Mouse (Mus musculus) testis, adult 2 months (tissue): ENCODE results near the gene Tubb2a.

Source experiments
- CTCF ChIP-seq: fragments of 200-500 bp; IDR thresholded peaks from 2 replicates; pipeline ENCODE4 v1.5.1; 2012; ENCODE audit warnings: low read depth, mild to moderate bottlenecking, inconsistent platforms, low read length, moderate library complexity; ENCODE audit not compliant: control insufficient read depth, insufficient read depth, insufficient replicate concordance
- POLR2A ChIP-seq: fragments of 200-500 bp; IDR thresholded peaks from 2 replicates; pipeline ENCODE4 v1.6.1; 2012; ENCODE audit warnings: low read depth, mild to moderate bottlenecking, inconsistent platforms, low read length, moderate library complexity; ENCODE audit not compliant: control insufficient read depth

DNA sequence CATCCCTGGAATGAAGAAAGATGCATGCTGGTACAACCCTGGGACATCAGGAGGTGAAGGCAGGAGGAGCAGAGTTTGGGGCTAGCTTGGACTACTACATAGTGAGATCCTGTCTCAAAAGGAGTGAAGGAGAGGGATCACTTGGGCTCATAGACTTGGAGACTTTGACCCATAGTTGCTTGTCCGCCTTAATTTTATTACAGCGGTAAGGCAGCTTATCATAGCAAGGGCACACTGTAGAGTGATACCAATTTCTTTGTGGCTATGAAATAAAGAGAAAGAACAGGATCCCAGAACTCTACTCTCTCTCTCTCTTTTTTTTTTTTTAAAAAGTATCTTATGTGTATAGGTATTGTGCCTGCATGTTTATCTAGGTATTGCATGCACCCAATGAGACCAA is 42.7 kb upstream of the Tubb2a start:
- TF ChIP-seq POLR2A = no peak
- no peak for TF ChIP-seq CTCF
